ENCODE assay signal across 8 mouse cellular contexts in the genomic region with DNA sequence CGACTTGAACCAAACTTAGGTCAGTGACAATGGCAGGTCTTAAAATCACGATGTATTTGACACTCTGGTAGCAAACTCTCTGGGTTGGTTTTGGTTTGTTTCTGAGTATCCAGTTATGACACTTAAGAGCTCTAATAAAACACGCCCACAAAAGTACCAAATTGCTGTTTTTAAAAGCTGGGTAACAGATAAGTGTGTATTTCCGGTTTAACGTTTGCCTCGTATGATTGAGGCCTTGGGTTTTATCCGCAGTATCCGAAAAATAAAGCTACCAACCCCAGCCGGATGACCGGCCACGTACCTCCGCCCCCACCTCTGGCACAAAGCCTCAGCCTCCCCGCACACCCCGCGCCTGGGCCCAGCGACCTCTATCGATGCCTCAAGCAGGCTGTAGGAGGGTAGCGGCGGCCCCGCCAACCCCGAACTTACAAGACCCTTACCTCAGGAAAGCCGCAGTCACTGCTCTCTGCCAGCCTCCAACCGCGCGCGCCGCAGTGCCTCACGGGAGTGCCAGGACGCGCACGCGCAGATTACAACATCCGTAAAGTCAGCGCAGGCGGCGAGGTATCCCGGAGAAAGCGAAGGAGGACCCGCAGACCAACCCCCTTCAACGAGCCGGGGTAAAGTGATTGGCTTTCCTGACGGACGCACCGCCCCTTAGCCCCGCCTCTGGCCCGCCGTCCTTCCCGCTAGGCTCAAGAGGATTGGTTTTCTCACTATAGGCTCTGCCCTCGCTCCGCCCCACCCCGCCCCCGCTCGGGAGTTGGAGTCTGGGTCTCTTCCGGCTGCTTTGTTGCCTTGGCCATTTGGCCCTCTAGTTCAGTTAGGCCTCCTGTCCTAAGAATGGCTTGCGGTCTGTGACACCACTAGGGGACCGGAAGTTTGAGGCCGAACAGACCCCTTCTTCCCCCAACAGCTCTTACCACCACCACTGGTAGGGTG. TPM values are rescaled to one million over a fixed set of nuclear protein-coding genes. Genes with fewer than 3 reads are reported as not detected.
A peak's percentile ranks its signal among the peaks of the same experiment; 100 is the strongest.
DNase-seq lines count a peak whose midpoint lies in the region; ATAC-seq and TF ChIP-seq lines count a peak whose summit lies in the region.

A gene (minus strand): TSS at position 499 of the 942 bp plus-strand sequence.
A gene (minus strand): TSS at position 578 of the 942 bp plus-strand sequence.

- WGBS in forebrain, embryonic 13.5 days = under 1% methylated on average over 57 of the region's 57 CpGs
- under 1% methylated on average over 57 of the region's 57 CpGs for WGBS in large intestine, adult 2 months
- under 1% methylated on average over 57 of the region's 57 CpGs for WGBS in liver, postnatal 0 days (ENCODE audit: insufficient replicate concordance)
- WGBS in neural tube, embryonic 14.5 days = under 1% methylated on average over 57 of the region's 57 CpGs

- TF ChIP-seq EP300 in ES-Bruce4 (IDR thresholded peaks at IDR 0.05; ENCODE audit: insufficient read depth, low read depth, low read length) = 0 out of 2 replicates have a peak, but pooled peaks have one; percentile 40
- TF ChIP-seq EP300 in liver, postnatal 0 days (IDR thresholded peaks at IDR 0.05; ENCODE audit: low read depth) = 0 out of 2 replicates have a peak, but pooled peaks have one; percentile 25

- no peaks in the 10 kb centered on the region for H3K9me3 ChIP-seq in ES-Bruce4 (replicated peaks; ENCODE audit: control insufficient read depth, insufficient read depth, low read length, poor library complexity, severe bottlenecking)
- no peaks in the 10 kb centered on the region for H3K9me3 ChIP-seq in forebrain, embryonic 13.5 days (replicated peaks)
- no peaks in the 10 kb centered on the region for H3K9me3 ChIP-seq in liver, postnatal 0 days (ENCODE audit: low read length)
- no peaks in the 10 kb centered on the region for H3K9me3 ChIP-seq in neural tube, embryonic 14.5 days (ENCODE audit: control insufficient read depth, low read length)

- H3K4me3 ChIP-seq in ES-Bruce4 (ENCODE audit: low read depth, low read length) = peak within 1 kb of the TSS; percentile 74
- H3K4me3 ChIP-seq in forebrain, embryonic 13.5 days = peak within 1 kb of the TSS; percentile 78
- H3K4me3 ChIP-seq in liver, postnatal 0 days (ENCODE audit: low read depth, low read length) = peak within 1 kb of the TSS; percentile 81
- peak within 1 kb of the TSS; percentile 61 for H3K4me3 ChIP-seq in neural tube, embryonic 14.5 days (ENCODE audit: low read depth, low read length)

- ATAC-seq in cerebellum, adult (ENCODE audit: insufficient number of reproducible peaks, low FRiP score, low TSS enrichment) = peak; percentile 98
- ATAC-seq in forebrain, embryonic 13.5 days = peak; percentile 100
- peak; percentile 99 for ATAC-seq in liver, postnatal 0 days
- ATAC-seq in neural tube, embryonic 14.5 days (ENCODE audit: low read depth) = peak; percentile 100

- no peak for TF ChIP-seq CTCF in ES-Bruce4 (IDR thresholded peaks at IDR 0.05; ENCODE audit: low read depth, low read length)
- TF ChIP-seq CTCF in liver, postnatal 0 days (IDR thresholded peaks at IDR 0.05; ENCODE audit: low read depth) = peak; percentile 32

- TF ChIP-seq POLR2A in ES-Bruce4 (IDR thresholded peaks at IDR 0.05; ENCODE audit: insufficient read depth, low read length) = peak; percentile 88

- 0 out of 2 replicates have a peak, but pooled peaks cover 2% of the 10 kb centered on the region for H3K36me3 ChIP-seq in ES-Bruce4 (ENCODE audit: control insufficient read depth, insufficient read depth, low read length, poor library complexity, severe bottlenecking)
- peaks cover 19% of the 10 kb centered on the region for H3K36me3 ChIP-seq in forebrain, embryonic 13.5 days (ENCODE audit: poor library complexity, severe bottlenecking)
- peaks cover 18% of the 10 kb centered on the region for H3K36me3 ChIP-seq in liver, postnatal 0 days (replicated peaks; ENCODE audit: insufficient read depth, low read length)
- H3K36me3 ChIP-seq in neural tube, embryonic 14.5 days (ENCODE audit: control insufficient read depth, insufficient read depth, low read length) = peaks cover 8% of the 10 kb centered on the region

- peak within 1 kb of the TSS; percentile 71 for H3K9ac ChIP-seq in ES-Bruce4 (ENCODE audit: low read depth, poor library complexity, severe bottlenecking)
- H3K9ac ChIP-seq in forebrain, embryonic 13.5 days = peak within 1 kb of the TSS; percentile 89
- H3K9ac ChIP-seq in liver, postnatal 0 days (replicated peaks) = peak within 1 kb of the TSS; percentile 92
- peak within 1 kb of the TSS; percentile 73 for H3K9ac ChIP-seq in neural tube, embryonic 14.5 days (replicated peaks; ENCODE audit: low read depth, low read length)

- H3K4me2 ChIP-seq in forebrain, embryonic 13.5 days = peak within 1 kb of the TSS; percentile 69
- peak within 1 kb of the TSS; percentile 83 for H3K4me2 ChIP-seq in liver, postnatal 0 days (ENCODE audit: low read depth, low read length)
- H3K4me2 ChIP-seq in neural tube, embryonic 14.5 days (ENCODE audit: low read depth, low read length) = peak within 1 kb of the TSS; percentile 61

- intact Hi-C loops in heart, postnatal 10 days (cut with DNase I) = no loop called here

- no peaks in the 10 kb centered on the region for H3K27me3 ChIP-seq in ES-Bruce4 (ENCODE audit: control insufficient read depth, insufficient read depth, low read length, poor library complexity, severe bottlenecking)
- H3K27me3 ChIP-seq in forebrain, embryonic 13.5 days = no peaks in the 10 kb centered on the region
- no peaks in the 10 kb centered on the region for H3K27me3 ChIP-seq in liver, postnatal 0 days (ENCODE audit: insufficient read depth, low read length)
- no peaks in the 10 kb centered on the region for H3K27me3 ChIP-seq in neural tube, embryonic 14.5 days (ENCODE audit: control insufficient read depth, insufficient read depth, low read length)

- peak; percentile 98 for DNase-seq in heart, postnatal 10 days
- DNase-seq in large intestine, adult 2 months (ENCODE audit: low read depth, low spot score) = peak; percentile 86
- peak; percentile 98 for DNase-seq in liver, postnatal 0 days
- DNase-seq in testis, postnatal 10 days (ENCODE audit: low spot score) = peak; percentile 98

- peak within 1 kb of the TSS; percentile 71 for H3K27ac ChIP-seq in ES-Bruce4 (ENCODE audit: insufficient read depth, low read length)
- peak within 1 kb of the TSS; percentile 93 for H3K27ac ChIP-seq in forebrain, embryonic 13.5 days
- peak within 1 kb of the TSS; percentile 96 for H3K27ac ChIP-seq in liver, postnatal 0 days (ENCODE audit: low read depth)
- H3K27ac ChIP-seq in neural tube, embryonic 14.5 days (ENCODE audit: low read depth, low read length) = peak within 1 kb of the TSS; percentile 83

- H3K4me1 ChIP-seq in ES-Bruce4 (ENCODE audit: control insufficient read depth, insufficient read depth, low read length) = no peaks in the 10 kb centered on the region
- peaks cover 27% of the 10 kb centered on the region for H3K4me1 ChIP-seq in forebrain, embryonic 13.5 days
- H3K4me1 ChIP-seq in liver, postnatal 0 days (ENCODE audit: insufficient read depth) = peaks cover 19% of the 10 kb centered on the region
- H3K4me1 ChIP-seq in neural tube, embryonic 14.5 days (ENCODE audit: control insufficient read depth, insufficient read depth, low read length) = peaks cover 3% of the 10 kb centered on the region; the same call in 1 of the 2 replicates

RNA-seq across cellular contexts. Expression of the first gene that starts in this region (rescaled TPM):
- 1.4 and 1.5 TPM in 2 replicates for polyA plus RNA-seq in ES-Bruce4 (2011; ENCODE audit: insufficient read depth, insufficient read length, low read depth, missing spikeins)
- 0.49 and 0.88 TPM in 2 replicates for polyA plus RNA-seq in forebrain, embryonic 13.5 days (2015; fragmentation: Nextera tagmentation; extraction: Ambion mirVana)
- total RNA-seq in heart, postnatal 10 days (2021) = 1 to 10 TPM; 2.1 to 5.4 TPM
- polyA plus RNA-seq in large intestine, adult 2 months (2012; rRNA removed) = 0.05 and 0.48 TPM in 2 replicates
- polyA plus RNA-seq in liver, postnatal 0 days (2015; fragmentation: Nextera tagmentation; extraction: Ambion mirVana) = 0.38 and 0.47 TPM in 2 replicates
- polyA plus RNA-seq in neural tube, embryonic 14.5 days (2014; fragmentation: Nextera tagmentation; extraction: Ambion mirVana) = 0.26 and 0.74 TPM in 2 replicates

RNA-seq across cellular contexts. Expression of the second gene that starts in this region (rescaled TPM):
- 43.2 and 47.6 TPM in 2 replicates for polyA plus RNA-seq in ES-Bruce4 (2011; ENCODE audit: insufficient read depth, insufficient read length, low read depth, missing spikeins)
- 32.0 and 32.7 TPM in 2 replicates for polyA plus RNA-seq in forebrain, embryonic 13.5 days (2015; fragmentation: Nextera tagmentation; extraction: Ambion mirVana)
- 1 to 10 TPM; 6.9 to 7.4 TPM for total RNA-seq in heart, postnatal 10 days (2021)
- polyA plus RNA-seq in large intestine, adult 2 months (2012; rRNA removed) = 0.77 and 0.97 TPM in 2 replicates
- 12.3 and 14.0 TPM in 2 replicates for polyA plus RNA-seq in liver, postnatal 0 days (2015; fragmentation: Nextera tagmentation; extraction: Ambion mirVana)
- polyA plus RNA-seq in neural tube, embryonic 14.5 days (2014; fragmentation: Nextera tagmentation; extraction: Ambion mirVana) = 12.3 and 12.7 TPM in 2 replicates

Comparison
In these comparisons a context has a peak if more than half of its experiments do, and no peak if none do; other contexts are left out.
1. Peak in every context shown above with its lines: DNase-seq, ATAC-seq, H3K4me3 ChIP-seq and H3K27ac ChIP-seq.
2. Peak in DNase-seq in large intestine, adult 2 months; RNA of the genes that start here not detected or under 1 TPM.